Mouse (Mus musculus): ENCODE data around the gene Rps3.

GRCm38 (mm10) chr7:99434672-99435250 lies 48.8 kb downstream of the Rps3 start:
- TF ChIP-seq CTCF (IDR thresholded peaks at IDR 0.05; ENCODE audit: insufficient read depth, low read depth, low read length) (no peak), POLR2A (IDR thresholded peaks at IDR 0.05; ENCODE audit: insufficient read depth, low read depth, low read length) (no peak)

Measured in olfactory bulb, adult 2 months (tissue).